Mouse (Mus musculus) kidney, postnatal 0 days (tissue): ENCODE measurements at regions not wholly inside any gene's neighbourhood (a gene's known extent, or its start where the extent isn't known, plus 50 kb on each side); places are given as distances from the start of the nearest gene placed in this dataset.

Experiments
- ATAC-seq: fragments of 200-750 bp; cut with Nextera tagmentation; replicated peaks from 2 replicates; pipeline ENCODE4 v1.8.0; 2017; ENCODE audit warnings: low read depth, moderate number of reproducible peaks, moderate TSS enrichment, moderate library complexity; ENCODE audit not compliant: low FRiP score
- DNase-seq: peaks from one replicate; pipeline ENCODE4 v3.0.0-alpha.2; 2016; ENCODE audit warnings: low spot score
- H3K27ac ChIP-seq: fragments of 300-500 bp; sonication (generic); 2 replicates; pipeline ENCODE4 v1.5.1; 2014; ENCODE audit warnings: mild to moderate bottlenecking
- H3K27me3 ChIP-seq: fragments of 300-500 bp; sonication (generic); 2 replicates; pipeline ENCODE4 v1.6.1; 2014; ENCODE audit warnings: low read length, mixed read lengths; ENCODE audit not compliant: insufficient read depth
- H3K36me3 ChIP-seq: fragments of 300-500 bp; sonication (generic); 2 replicates; pipeline ENCODE4 v1.6.1; 2014; ENCODE audit warnings: low read length, mixed read lengths; ENCODE audit not compliant: insufficient read depth
- H3K4me1 ChIP-seq: fragments of 300-500 bp; sonication (generic); replicated peaks from 2 replicates; pipeline ENCODE4 v1.6.1; 2014; ENCODE audit warnings: antibody characterized with exemption, low read length, mixed read lengths; ENCODE audit not compliant: insufficient read depth
- H3K4me2 ChIP-seq: fragments of 300-500 bp; sonication (generic); 2 replicates; pipeline ENCODE4 v1.6.1; 2014; ENCODE audit warnings: mild to moderate bottlenecking, low read length, moderate library complexity, mixed read lengths
- H3K4me3 ChIP-seq: fragments of 300-500 bp; sonication (generic); replicated peaks from 2 replicates; pipeline ENCODE4 v1.5.1; 2014; ENCODE audit warnings: low read depth, low read length
- H3K9ac ChIP-seq: fragments of 300-500 bp; sonication (generic); 2 replicates; pipeline ENCODE4 v1.6.1; 2014; ENCODE audit warnings: low read depth, low read length
- H3K9me3 ChIP-seq: fragments of 300-500 bp; sonication (generic); replicated peaks from 2 replicates; pipeline ENCODE4 v1.6.1; 2016; ENCODE audit warnings: low read length, inconsistent platforms, mixed read lengths
- CTCF ChIP-seq: IDR thresholded peaks from 2 replicates; pipeline ENCODE4 v1.5.1; 2016; ENCODE audit warnings: antibody characterized with exemption, low read depth, mild to moderate bottlenecking, moderate library complexity
- WGBS: fragments of 180-500 bp; shearing (Covaris S2); extraction: QIAGEN DNeasy Blood & Tissue Kit; methylation state at CpG from one replicate; pipeline ENCODE4 v1.1.7; 2014; 5-methylcytosine and 5-hydroxymethylcytosine counted together

- 78% methylated on average over 5 of the region's 5 CpGs for WGBS
- no peak overlapping the region for H3K27ac ChIP-seq
- no peak overlapping the region for H3K4me2 ChIP-seq
- no peaks in the 10 kb centered on the region for H3K27me3 ChIP-seq
- no peaks in the 10 kb centered on the region for H3K36me3 ChIP-seq
- no peak overlapping the region for H3K9ac ChIP-seq
- ATAC-seq (no peak), DNase-seq (no peak)
- H3K4me1 ChIP-seq, result no peaks in the 10 kb centered on the region
- no peak for TF ChIP-seq CTCF
- no peak overlapping the region for H3K4me3 ChIP-seq
- no peaks in the 10 kb centered on the region for H3K9me3 ChIP-seq
These were observed 350.0 kb upstream of the Sel1l start for GRCm38 (mm10) chr12:92198738-92199477.

GRCm38 (mm10) chr12:92193934-92194685 is 345.2 kb upstream of the Sel1l start:
- Histone ChIP-seq H3K36me3 (no peaks in the 10 kb centered on the region), H3K9ac (no peak overlapping the region), H3K4me3 (no peak overlapping the region), H3K27me3 (no peaks in the 10 kb centered on the region), H3K4me2 (no peak overlapping the region), H3K4me1 (no peaks in the 10 kb centered on the region), H3K27ac (no peak overlapping the region), H3K9me3 (no peaks in the 10 kb centered on the region)
- DNase-seq (no peak), ATAC-seq (no peak)
- 73% methylated on average over 6 of the region's 6 CpGs for WGBS
- no peak for TF ChIP-seq CTCF

GRCm38 (mm10) chr12:92193199-92193933 is 344.4 kb upstream of the Sel1l start:
- Histone ChIP-seq H3K36me3 (no peaks in the 10 kb centered on the region), H3K9me3 (no peaks in the 10 kb centered on the region), H3K4me3 (no peak overlapping the region), H3K27ac (no peak overlapping the region), H3K4me1 (no peaks in the 10 kb centered on the region), H3K4me2 (no peak overlapping the region), H3K9ac (no peak overlapping the region), H3K27me3 (no peaks in the 10 kb centered on the region)
- WGBS, result 67% methylated on average over 8 of the region's 8 CpGs
- no peak for DNase-seq
- no peak for ATAC-seq
- no peak for TF ChIP-seq CTCF

GRCm38 (mm10) chr12:92189022-92189421 is 340.1 kb upstream of the Sel1l start:
- Histone ChIP-seq H3K27ac (no peak overlapping the region), H3K4me1 (no peaks in the 10 kb centered on the region), H3K9ac (no peak overlapping the region), H3K27me3 (no peaks in the 10 kb centered on the region), H3K4me2 (no peak overlapping the region), H3K9me3 (no peaks in the 10 kb centered on the region), H3K4me3 (no peak overlapping the region), H3K36me3 (no peaks in the 10 kb centered on the region)
- no peak for DNase-seq
- no peak for ATAC-seq
- no peak for TF ChIP-seq CTCF

GRCm38 (mm10) chr12:92187133-92187482 is 338.2 kb upstream of the Sel1l start:
- Histone ChIP-seq H3K4me3 (no peak overlapping the region), H3K9me3 (no peaks in the 10 kb centered on the region), H3K27me3 (no peaks in the 10 kb centered on the region), H3K4me1 (no peaks in the 10 kb centered on the region), H3K9ac (no peak overlapping the region), H3K27ac (no peak overlapping the region), H3K4me2 (no peak overlapping the region), H3K36me3 (no peaks in the 10 kb centered on the region)
- ATAC-seq, result no peak
- DNase-seq, result no peak
- no peak for TF ChIP-seq CTCF
- 35% methylated on average over 2 of the region's 2 CpGs for WGBS

- Histone ChIP-seq H3K9ac (no peak overlapping the region), H3K27ac (no peak overlapping the region), H3K4me2 (no peak overlapping the region), H3K9me3 (no peaks in the 10 kb centered on the region), H3K27me3 (no peaks in the 10 kb centered on the region), H3K4me3 (no peak overlapping the region), H3K36me3 (no peaks in the 10 kb centered on the region), H3K4me1 (no peaks in the 10 kb centered on the region)
- DNase-seq (peak; percentile 95), ATAC-seq (no peak; the same call in 1 of the 2 replicates)
- TF ChIP-seq CTCF, result no peak
- WGBS, result 29% methylated on average over 6 of the region's 6 CpGs
These were observed 337.6 kb upstream of the Sel1l start for GRCm38 (mm10) chr12:92186448-92187132.
